Mouse (Mus musculus) testis, adult 2 months (tissue): ENCODE results near the gene Tacr2. TPM values are rescaled to one million over a fixed set of nuclear protein-coding genes. Genes with fewer than 3 reads are reported as not detected.

Experiments
- H3K27ac ChIP-seq: fragments of 200-500 bp; 2 replicates; pipeline ENCODE4 v1.5.1; 2012; ENCODE audit warnings: low read depth, low read length; ENCODE audit not compliant: control insufficient read depth, insufficient read depth
- H3K27me3 ChIP-seq: fragments of 200-500 bp; 2 replicates; pipeline ENCODE4 v1.6.1; 2012; ENCODE audit warnings: mild to moderate bottlenecking, low read length, moderate library complexity; ENCODE audit not compliant: control insufficient read depth, insufficient read depth
- H3K36me3 ChIP-seq: fragments of 200-500 bp; 2 replicates; pipeline ENCODE4 v1.6.1; 2012; ENCODE audit warnings: mild to moderate bottlenecking, low read length; ENCODE audit not compliant: control insufficient read depth, insufficient read depth
- H3K4me1 ChIP-seq: fragments of 200-500 bp; 2 replicates; pipeline ENCODE4 v1.6.1; 2012; ENCODE audit warnings: low read length; ENCODE audit not compliant: control insufficient read depth, insufficient read depth
- H3K4me3 ChIP-seq: fragments of 200-500 bp; 2 replicates; pipeline ENCODE4 v1.5.1; 2012; ENCODE audit warnings: low read depth, mild to moderate bottlenecking, low read length, moderate library complexity, mixed read lengths; ENCODE audit not compliant: control insufficient read depth
- CTCF ChIP-seq: fragments of 200-500 bp; IDR thresholded peaks from 2 replicates; pipeline ENCODE4 v1.5.1; 2012; ENCODE audit warnings: low read depth, mild to moderate bottlenecking, inconsistent platforms, low read length, moderate library complexity; ENCODE audit not compliant: control insufficient read depth, insufficient read depth, insufficient replicate concordance
- POLR2A ChIP-seq: fragments of 200-500 bp; IDR thresholded peaks from 2 replicates; pipeline ENCODE4 v1.6.1; 2012; ENCODE audit warnings: low read depth, mild to moderate bottlenecking, inconsistent platforms, low read length, moderate library complexity; ENCODE audit not compliant: control insufficient read depth
- polyA plus RNA-seq: library from polyadenylated mRNA; depleted of rRNA; stranded (reverse); fragments of >200 nt; gene quantifications from 2 replicates; pipeline ENCODE4 v1.2.3, GENCODE M21; 2012

Gene Tacr2
- polyA plus RNA-seq, 1 experiment = 1.2 TPM

GRCm38 (mm10) chr10:62239270-62239669, 13.0 kb upstream of the Tacr2 start:
- TF ChIP-seq POLR2A = no peak

DNA sequence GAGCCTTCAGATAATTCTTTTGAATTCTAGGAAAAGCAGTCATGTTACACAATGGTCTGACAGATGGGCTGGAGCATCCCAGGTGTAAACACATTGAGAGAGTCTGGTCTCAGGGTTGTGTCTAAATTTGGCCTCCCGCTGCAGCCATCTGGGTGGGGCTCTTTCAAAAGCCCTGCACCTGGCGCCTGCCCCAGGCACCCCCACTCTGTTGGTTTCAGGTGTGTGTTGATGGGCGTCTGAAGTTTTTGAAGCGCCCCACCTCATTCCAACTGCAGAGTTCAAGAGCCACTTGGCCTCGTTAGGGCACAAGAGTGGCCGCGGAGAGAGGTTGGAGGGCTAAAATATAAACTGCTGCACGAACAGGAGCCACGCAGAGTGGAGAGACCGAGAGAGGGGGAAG, 9.9 kb upstream of the Tacr2 start:
- Histone ChIP-seq H3K27me3 (peaks cover 2% of the 10 kb centered on the region; the same call in 1 of the 2 replicates), H3K36me3 (no peaks in the 10 kb centered on the region), H3K4me3 (no peak overlapping the region), H3K4me1 (no peaks in the 10 kb centered on the region; the same call in 1 of the 2 replicates), H3K27ac (no peak overlapping the region)
- TF ChIP-seq CTCF = no peak

More at GRCm38 (mm10) chr10:62239270-62239669, 13.0 kb upstream of the Tacr2 start:
- no peak overlapping the region for H3K27ac ChIP-seq
- H3K4me3 ChIP-seq = no peak overlapping the region
- H3K27me3 ChIP-seq = peaks cover 2% of the 10 kb centered on the region; the same call in 1 of the 2 replicates
- H3K4me1 ChIP-seq = peaks cover 3% of the 10 kb centered on the region; the same call in 1 of the 2 replicates
- H3K36me3 ChIP-seq = no peaks in the 10 kb centered on the region

DNA sequence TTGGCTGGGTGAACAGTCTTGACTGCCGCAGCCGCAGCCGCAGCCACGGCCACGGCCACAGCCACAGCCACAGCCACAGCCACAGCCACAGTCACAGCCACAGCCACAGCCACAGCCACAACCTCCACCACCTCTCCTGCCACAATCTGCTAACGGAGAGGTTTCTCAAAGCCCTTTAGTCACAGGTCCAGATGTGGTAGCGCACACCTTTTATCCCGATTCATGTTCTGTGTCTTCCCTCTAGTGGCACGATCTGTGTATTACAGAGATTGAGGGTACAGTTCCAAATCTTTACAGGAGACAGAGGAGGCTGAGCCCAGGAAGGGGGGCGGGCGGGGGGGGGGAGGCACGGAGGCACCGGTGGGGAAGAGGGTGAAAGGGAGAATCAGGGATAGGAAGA, 9.3 kb upstream of the Tacr2 start:
- H3K27ac ChIP-seq = no peak overlapping the region
- no peaks in the 10 kb centered on the region; the same call in 1 of the 2 replicates for H3K4me1 ChIP-seq
- H3K4me3 ChIP-seq = no peak overlapping the region

DNA sequence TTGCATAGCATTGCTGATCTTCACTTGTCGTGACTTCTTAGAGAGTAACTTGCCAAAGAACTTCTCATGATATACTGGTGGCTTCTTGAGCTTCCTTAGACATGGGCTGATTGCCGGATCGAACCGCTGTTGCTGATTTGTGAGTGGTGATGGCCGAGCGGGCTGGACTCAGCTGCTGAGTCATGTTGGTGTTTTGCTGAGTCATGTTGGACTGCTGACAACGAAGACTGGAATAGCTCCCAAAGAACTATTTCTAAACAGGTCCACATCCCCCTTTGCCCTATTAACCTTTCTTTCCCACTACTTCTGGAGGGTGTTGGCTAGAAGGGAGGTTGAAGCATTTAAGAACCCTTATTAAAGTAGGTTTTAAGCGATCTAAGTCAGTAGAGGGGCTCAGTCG, 8.2 kb upstream of the Tacr2 start:
- TF ChIP-seq POLR2A = no peak
- no peak for TF ChIP-seq CTCF
- no peak overlapping the region for H3K27ac ChIP-seq
- no peaks in the 10 kb centered on the region; the same call in 1 of the 2 replicates for H3K4me1 ChIP-seq
- no peak overlapping the region for H3K4me3 ChIP-seq
- peaks cover 2% of the 10 kb centered on the region; the same call in 1 of the 2 replicates for H3K27me3 ChIP-seq
- no peaks in the 10 kb centered on the region for H3K36me3 ChIP-seq

More for the DNA sequence above, 9.3 kb upstream of the Tacr2 start:
- Histone ChIP-seq H3K27me3 (peaks cover 2% of the 10 kb centered on the region; the same call in 1 of the 2 replicates), H3K36me3 (no peaks in the 10 kb centered on the region)
- no peak for TF ChIP-seq POLR2A
- TF ChIP-seq CTCF = peak; percentile 9; the same call in 1 of the 2 replicates

- TF ChIP-seq CTCF = no peak
- Histone ChIP-seq H3K36me3 (no peaks in the 10 kb centered on the region), H3K27ac (no peak overlapping the region), H3K4me3 (no peak overlapping the region), H3K4me1 (no peaks in the 10 kb centered on the region), H3K27me3 (no peaks in the 10 kb centered on the region)
These were observed 5.1 kb upstream of the Tacr2 start for GRCm38 (mm10) chr10:62247156-62247555.

GRCm38 (mm10) chr10:62247815-62248214, 4.4 kb upstream of the Tacr2 start:
- Histone ChIP-seq H3K4me3 (no peak overlapping the region), H3K27ac (no peak overlapping the region), H3K27me3 (no peaks in the 10 kb centered on the region), H3K4me1 (no peaks in the 10 kb centered on the region), H3K36me3 (no peaks in the 10 kb centered on the region)
- TF ChIP-seq CTCF = no peak
- TF ChIP-seq POLR2A = no peak

- TF ChIP-seq CTCF = no peak
- no peak for TF ChIP-seq POLR2A
- Histone ChIP-seq H3K27me3 (no peaks in the 10 kb centered on the region), H3K4me1 (no peaks in the 10 kb centered on the region), H3K4me3 (no peak overlapping the region), H3K36me3 (no peaks in the 10 kb centered on the region), H3K27ac (no peak overlapping the region)
These were observed 428 bp downstream of the Tacr2 start for GRCm38 (mm10) chr10:62252496-62253235.

DNA sequence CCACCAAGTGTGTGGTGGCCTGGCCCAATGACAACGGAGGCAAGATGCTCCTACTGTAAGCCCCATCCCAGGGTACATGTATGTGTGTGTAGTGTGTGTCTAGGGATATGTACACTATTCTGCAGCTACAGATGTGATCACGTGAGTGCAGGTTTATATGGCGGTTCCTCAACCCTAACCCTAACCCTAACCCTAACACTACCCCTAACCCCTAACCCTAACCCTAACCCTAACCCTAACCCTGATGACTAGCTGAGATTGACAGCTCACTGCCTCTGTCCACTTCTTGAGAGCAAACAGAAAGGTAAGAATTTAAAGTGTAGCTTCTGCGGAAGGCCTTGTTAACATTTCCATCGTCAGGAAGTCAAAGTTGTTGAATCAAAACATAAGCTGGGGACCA, 6.1 kb downstream of the Tacr2 start:
- Histone ChIP-seq H3K4me3 (no peak overlapping the region), H3K27me3 (no peaks in the 10 kb centered on the region), H3K4me1 (peaks cover 5% of the 10 kb centered on the region), H3K27ac (no peak overlapping the region), H3K36me3 (no peaks in the 10 kb centered on the region)
- no peak for TF ChIP-seq POLR2A
- no peak for TF ChIP-seq CTCF
